Mouse (Mus musculus): ENCODE data around the gene 4930469K13Rik. TPM values are rescaled to one million over a fixed set of nuclear protein-coding genes. Genes with fewer than 3 reads are reported as not detected.

Gene 4930469K13Rik
- polyA plus RNA-seq, 1 experiment: not detected

DNA sequence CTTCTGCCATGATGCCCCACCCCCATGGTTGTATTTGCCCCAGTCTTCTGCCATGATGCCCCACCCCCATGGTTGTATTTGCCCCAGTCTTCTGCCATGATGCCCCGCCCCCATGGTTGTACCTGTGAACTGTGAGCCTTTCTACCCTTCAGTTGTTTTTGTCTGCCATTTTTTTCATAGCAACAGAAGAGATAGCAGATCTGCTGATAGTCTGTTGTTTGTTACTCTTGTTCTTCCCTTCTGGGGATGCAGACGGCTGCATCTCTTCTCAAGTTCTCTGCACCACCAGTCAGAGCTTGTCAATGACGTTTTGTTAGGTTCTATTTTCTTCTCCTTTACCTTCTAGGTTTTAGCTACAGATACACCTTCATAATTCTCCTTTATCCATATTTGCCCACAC is 19.2 kb upstream of the 4930469K13Rik start:
- no peaks in the 10 kb centered on the region; the same call in 1 of the 2 replicates for H3K4me1 ChIP-seq (ENCODE audit: control insufficient read depth, insufficient read depth, low read length)
- no peak overlapping the region for H3K27ac ChIP-seq (ENCODE audit: insufficient read depth, low read depth, low read length)
- no peak overlapping the region for H3K4me3 ChIP-seq (ENCODE audit: insufficient read depth, low read depth, low read length)
- WGBS: 72% methylated on average over 3 of the region's 3 CpGs
- no peak for TF ChIP-seq CTCF (IDR thresholded peaks at IDR 0.05; ENCODE audit: insufficient read depth, low read depth, low read length)
- TF ChIP-seq POLR2A (IDR thresholded peaks at IDR 0.05; ENCODE audit: insufficient read depth, low read depth, low read length): no peak

DNA sequence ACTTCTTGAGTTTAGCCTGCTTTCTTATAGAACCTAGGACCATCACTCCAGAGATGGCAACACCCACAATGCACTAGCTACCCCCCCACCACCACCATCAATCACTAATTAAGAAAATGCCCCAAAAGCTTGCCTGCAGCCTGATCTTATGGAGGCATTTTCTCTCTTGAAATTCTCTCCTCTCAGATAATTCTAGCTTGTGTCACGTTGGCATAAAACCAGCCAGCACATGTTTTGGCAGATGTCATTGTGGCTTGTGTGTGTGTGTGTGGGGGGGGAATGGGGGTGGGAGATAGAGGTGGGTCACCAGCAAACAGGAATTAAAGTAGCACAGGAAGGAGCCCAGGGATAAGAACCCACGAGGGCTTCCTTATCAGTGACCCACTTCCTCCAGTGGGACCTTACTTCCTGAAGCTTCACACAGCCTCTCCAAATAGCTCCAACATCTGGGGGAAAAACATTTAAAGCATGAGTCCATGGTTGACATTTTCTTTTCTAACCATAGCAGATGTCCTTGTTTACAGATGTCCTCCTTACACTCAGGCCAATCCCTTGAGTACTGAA is 18.3 kb upstream of the 4930469K13Rik start:
- no peaks in the 10 kb centered on the region; the same call in 1 of the 2 replicates for H3K4me1 ChIP-seq (ENCODE audit: control insufficient read depth, insufficient read depth, low read length)
- 50% methylated on average over 2 of the region's 2 CpGs for WGBS
- H3K27ac ChIP-seq (ENCODE audit: insufficient read depth, low read depth, low read length): no peak overlapping the region
- H3K4me3 ChIP-seq (ENCODE audit: insufficient read depth, low read depth, low read length): no peak overlapping the region
- TF ChIP-seq POLR2A (IDR thresholded peaks at IDR 0.05; ENCODE audit: insufficient read depth, low read depth, low read length) (no peak), CTCF (IDR thresholded peaks at IDR 0.05; ENCODE audit: insufficient read depth, low read depth, low read length) (no peak)

- H3K27ac ChIP-seq (ENCODE audit: insufficient read depth, low read depth, low read length): no peak overlapping the region
- no peaks in the 10 kb centered on the region; the same call in 1 of the 2 replicates for H3K4me1 ChIP-seq (ENCODE audit: control insufficient read depth, insufficient read depth, low read length)
- no peak overlapping the region for H3K4me3 ChIP-seq (ENCODE audit: insufficient read depth, low read depth, low read length)
- 32% methylated on average over 2 of the region's 2 CpGs for WGBS
- TF ChIP-seq POLR2A (IDR thresholded peaks at IDR 0.05; ENCODE audit: insufficient read depth, low read depth, low read length) (no peak), CTCF (IDR thresholded peaks at IDR 0.05; ENCODE audit: insufficient read depth, low read depth, low read length) (no peak)
Observed at GRCm38 (mm10) chr11:34113760-34114159, 15.4 kb upstream of the 4930469K13Rik start.

- no peaks in the 10 kb centered on the region for H3K4me1 ChIP-seq (ENCODE audit: control insufficient read depth, insufficient read depth, low read length)
- no peak overlapping the region for H3K4me3 ChIP-seq (ENCODE audit: insufficient read depth, low read depth, low read length)
- TF ChIP-seq POLR2A (IDR thresholded peaks at IDR 0.05; ENCODE audit: insufficient read depth, low read depth, low read length) (no peak), CTCF (IDR thresholded peaks at IDR 0.05; ENCODE audit: insufficient read depth, low read depth, low read length) (no peak)
- WGBS: 45% methylated on average over 4 of the region's 4 CpGs
- no peak overlapping the region for H3K27ac ChIP-seq (ENCODE audit: insufficient read depth, low read depth, low read length)
Observed at GRCm38 (mm10) chr11:34112781-34113380, 14.5 kb upstream of the 4930469K13Rik start.

- 86% methylated on average over 7 of the region's 7 CpGs for WGBS
- no peak overlapping the region for H3K4me3 ChIP-seq (ENCODE audit: insufficient read depth, low read depth, low read length)
- no peak overlapping the region for H3K27ac ChIP-seq (ENCODE audit: insufficient read depth, low read depth, low read length)
- H3K4me1 ChIP-seq (ENCODE audit: control insufficient read depth, insufficient read depth, low read length): no peaks in the 10 kb centered on the region
- TF ChIP-seq POLR2A (IDR thresholded peaks at IDR 0.05; ENCODE audit: insufficient read depth, low read depth, low read length): no peak
Observed at GRCm38 (mm10) chr11:34111940-34112339, 13.6 kb upstream of the 4930469K13Rik start.

DNA sequence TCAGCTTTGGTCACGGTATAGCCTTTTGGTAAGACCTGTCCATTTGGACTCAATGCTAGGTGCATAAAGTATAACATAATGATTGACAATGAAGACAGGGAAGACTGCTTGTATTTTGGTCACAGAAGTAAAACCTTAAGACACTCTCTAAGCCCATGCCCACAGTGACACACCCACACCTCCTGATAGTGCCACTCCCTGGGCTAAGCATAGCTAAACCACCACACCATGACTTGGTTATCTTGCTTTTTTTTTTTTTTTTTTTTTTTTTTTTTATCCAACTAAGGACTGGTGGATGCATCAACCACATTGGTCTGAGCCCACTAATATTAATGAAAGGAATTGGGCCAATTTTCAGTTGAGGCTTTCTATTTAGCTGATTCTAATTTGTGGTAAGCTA is 10.9 kb upstream of the 4930469K13Rik start:
- TF ChIP-seq CTCF (IDR thresholded peaks at IDR 0.05; ENCODE audit: insufficient read depth, low read depth, low read length) (no peak), POLR2A (IDR thresholded peaks at IDR 0.05; ENCODE audit: insufficient read depth, low read depth, low read length) (no peak)
- Histone ChIP-seq H3K4me3 (ENCODE audit: insufficient read depth, low read depth, low read length) (no peak overlapping the region), H3K4me1 (ENCODE audit: control insufficient read depth, insufficient read depth, low read length) (no peaks in the 10 kb centered on the region), H3K27ac (ENCODE audit: insufficient read depth, low read depth, low read length) (no peak overlapping the region)
- 100% methylated on average over 1 of the region's 1 CpGs for WGBS

GRCm38 (mm10) chr11:34104919-34105318 is 6.6 kb upstream of the 4930469K13Rik start:
- Histone ChIP-seq H3K27ac (ENCODE audit: insufficient read depth, low read depth, low read length) (no peak overlapping the region), H3K4me3 (ENCODE audit: insufficient read depth, low read depth, low read length) (no peak overlapping the region), H3K4me1 (ENCODE audit: control insufficient read depth, insufficient read depth, low read length) (no peaks in the 10 kb centered on the region)
- no peak for TF ChIP-seq POLR2A (IDR thresholded peaks at IDR 0.05; ENCODE audit: insufficient read depth, low read depth, low read length)
- no peak for TF ChIP-seq CTCF (IDR thresholded peaks at IDR 0.05; ENCODE audit: insufficient read depth, low read depth, low read length)
- WGBS: 41% methylated on average over 1 of the region's 1 CpGs

DNA sequence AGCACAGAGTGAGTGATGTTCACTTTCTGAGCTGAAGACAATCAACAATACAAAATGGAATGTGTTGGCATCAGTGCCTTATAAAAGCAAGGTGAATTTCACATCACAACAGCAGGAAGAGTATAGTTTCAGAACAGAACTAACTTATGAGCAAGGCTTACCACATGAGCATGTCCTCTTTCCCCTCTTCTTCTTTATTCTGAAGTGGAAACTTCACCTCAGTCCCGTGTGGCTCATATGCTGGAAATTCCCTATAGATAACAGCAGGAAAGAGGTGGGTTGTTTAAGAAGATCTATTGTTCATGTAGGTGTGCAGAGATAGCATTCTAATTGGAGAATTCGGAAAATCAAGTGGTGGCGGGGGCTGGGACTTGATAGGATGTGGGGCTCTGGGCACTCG is 3.5 kb upstream of the 4930469K13Rik start:
- 92% methylated on average over 4 of the region's 4 CpGs for WGBS
- Histone ChIP-seq H3K4me3 (ENCODE audit: insufficient read depth, low read depth, low read length) (no peak overlapping the region), H3K27ac (ENCODE audit: insufficient read depth, low read depth, low read length) (no peak overlapping the region), H3K4me1 (ENCODE audit: control insufficient read depth, insufficient read depth, low read length) (no peaks in the 10 kb centered on the region)
- TF ChIP-seq CTCF (IDR thresholded peaks at IDR 0.05; ENCODE audit: insufficient read depth, low read depth, low read length) (no peak), POLR2A (IDR thresholded peaks at IDR 0.05; ENCODE audit: insufficient read depth, low read depth, low read length) (no peak)

DNA sequence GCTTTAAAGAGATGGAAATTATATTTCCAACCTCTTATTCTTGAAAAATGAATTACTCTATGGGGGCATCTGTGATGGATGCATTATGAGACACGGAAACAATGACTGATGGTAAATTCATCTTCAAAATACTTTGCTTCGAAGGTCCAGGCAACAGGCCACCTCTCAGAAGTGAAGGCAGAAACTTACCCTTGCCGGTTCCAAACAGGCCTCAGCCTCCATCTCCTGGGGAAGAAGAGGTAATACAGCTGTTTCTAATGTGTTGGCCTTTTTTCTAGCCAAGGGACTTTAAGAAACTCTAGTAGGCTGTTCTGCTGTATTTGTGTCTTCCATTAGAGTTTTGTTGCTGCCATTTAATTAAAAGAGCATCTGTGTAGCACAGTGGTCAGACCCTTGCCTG is 11.3 kb downstream of the 4930469K13Rik start:
- Histone ChIP-seq H3K27ac (ENCODE audit: insufficient read depth, low read depth, low read length) (no peak overlapping the region), H3K4me1 (ENCODE audit: control insufficient read depth, insufficient read depth, low read length) (no peaks in the 10 kb centered on the region), H3K4me3 (ENCODE audit: insufficient read depth, low read depth, low read length) (no peak overlapping the region)
- 83% methylated on average over 3 of the region's 3 CpGs for WGBS
- TF ChIP-seq POLR2A (IDR thresholded peaks at IDR 0.05; ENCODE audit: insufficient read depth, low read depth, low read length) (no peak), CTCF (IDR thresholded peaks at IDR 0.05; ENCODE audit: insufficient read depth, low read depth, low read length) (no peak)

All from olfactory bulb, adult 2 months (tissue).